Mouse (Mus musculus) mouse trophoblast stem cell (cell line): ENCODE data around the gene Neurl1b.

Source experiments
- in situ Hi-C, 2 experiments: fragments of 300-500 bp; cut with MseI, MboI; formaldehyde crosslinking; loops; 2 replicates in 1 of 2; 3 replicates in 1 of 2; pipeline ENCODE4 v1.15.1; 2025

The Neurl1b gene

GRCm38 (mm10) chr17:26492246-26492645 is 77.6 kb downstream of the Neurl1b start:
- in situ Hi-C loops = no loop called here

DNA sequence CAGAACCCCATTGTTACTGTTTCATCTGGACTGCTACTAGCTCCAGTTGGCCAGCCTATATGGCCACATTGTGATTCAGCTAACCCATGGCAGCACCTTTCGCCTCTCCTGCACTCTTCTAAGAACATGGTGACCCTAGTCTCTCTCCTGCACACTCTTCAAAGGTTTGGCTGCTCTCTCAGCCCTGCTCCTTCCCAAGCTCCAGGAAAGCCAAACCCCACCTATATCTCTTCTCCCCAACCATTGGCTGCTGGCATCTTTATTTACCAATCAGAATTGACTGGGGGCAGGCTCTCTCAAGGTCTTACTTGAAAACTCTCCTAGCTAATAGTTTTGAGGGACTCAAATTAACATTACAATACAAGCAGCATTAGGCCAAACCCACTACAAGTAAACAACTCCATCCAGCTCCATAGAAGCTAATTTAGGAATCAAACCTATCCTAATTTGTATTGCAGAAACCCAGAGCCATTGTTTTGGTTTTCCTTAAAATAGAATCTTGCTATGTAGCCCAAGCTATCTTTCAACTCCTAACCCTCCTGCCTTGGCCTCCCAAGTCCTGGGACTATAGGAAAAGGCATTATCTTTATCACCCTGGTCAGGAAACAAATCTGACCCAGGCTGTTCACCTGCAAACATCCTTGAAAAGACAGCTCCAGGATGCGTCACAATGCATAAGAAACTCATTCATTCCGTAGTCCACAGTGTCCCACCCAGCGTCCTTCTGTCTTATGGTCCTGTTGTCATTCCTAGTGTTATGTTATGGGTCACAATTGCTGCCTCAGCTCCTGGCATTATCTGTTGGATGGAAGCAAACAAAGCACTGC is 80.2 kb downstream of the Neurl1b start:
- in situ Hi-C loops = no loop called here
